Mouse (Mus musculus): ENCODE results near the gene Cdhr4. TPM values are rescaled to one million over a fixed set of nuclear protein-coding genes. Genes with fewer than 3 reads are reported as not detected.
"Not testable (repeated sequence)": the region's sequence is repeated elsewhere in the genome, so short reads cannot be mapped to it uniquely, and the experiment has no call there.

Cdhr4 gene
- polyA plus RNA-seq, 1 experiment from 2014 or later, result 9.6 TPM

- no peak within 1 kb of the TSS for H3K9ac ChIP-seq (ENCODE audit: low read depth, low read length)
- no peaks in the 10 kb centered on the region for H3K4me1 ChIP-seq (ENCODE audit: control insufficient read depth, insufficient read depth, low read length)
- no peak within 1 kb of the TSS for H3K4me3 ChIP-seq (ENCODE audit: low read length)
- ATAC-seq (ENCODE audit: low FRiP score, low TSS enrichment), result no peak
- H3K4me2 ChIP-seq (replicated peaks; ENCODE audit: low read depth, low read length), result no peak within 1 kb of the TSS
- no peaks in the 10 kb centered on the region for H3K9me3 ChIP-seq (ENCODE audit: control insufficient read depth, low read length)
- no peaks in the 10 kb centered on the region for H3K36me3 ChIP-seq (ENCODE audit: control insufficient read depth, insufficient read depth, low read length)
- H3K27me3 ChIP-seq (ENCODE audit: control insufficient read depth, insufficient read depth, low read length), result no peaks in the 10 kb centered on the region
- 91% methylated on average over 5 of the region's 5 CpGs for WGBS
- no peak within 1 kb of the TSS for H3K27ac ChIP-seq (ENCODE audit: low read depth, low read length)
Measured at GRCm38 (mm10) chr9:107996049-107996448, 3.8 kb downstream of the Cdhr4 start, which contains the start of gene Gm20662. Gene Gm20662 (plus strand): TSS chr9:107996349.

- under 1% methylated on average over 50 of the region's 51 CpGs for WGBS
- H3K4me1 ChIP-seq (ENCODE audit: control insufficient read depth, insufficient read depth, low read length), result peaks cover 15% of the 10 kb centered on the region
- no peaks in the 10 kb centered on the region for H3K9me3 ChIP-seq (ENCODE audit: control insufficient read depth, low read length)
Measured at GRCm38 (mm10) chr9:108001922-108002770, 9.8 kb downstream of the Cdhr4 start, which contains the start of gene Ip6k1. Gene Ip6k1 (plus strand): TSS chr9:108002501.

GRCm38 (mm10) chr9:108002778-108003530 is 10.7 kb downstream of the Cdhr4 start:
- WGBS, result under 1% methylated on average over 50 of the region's 50 CpGs
- Histone ChIP-seq H3K4me1 (ENCODE audit: control insufficient read depth, insufficient read depth, low read length) (peaks cover 15% of the 10 kb centered on the region), H3K4me2 (replicated peaks; ENCODE audit: low read depth, low read length) (peak overlapping the region; percentile 80), H3K4me3 (ENCODE audit: low read length) (peak overlapping the region; percentile 60), H3K9me3 (ENCODE audit: control insufficient read depth, low read length) (no peaks in the 10 kb centered on the region), H3K9ac (ENCODE audit: low read depth, low read length) (peak overlapping the region; percentile 67), H3K36me3 (ENCODE audit: control insufficient read depth, insufficient read depth, low read length) (peaks cover 3% of the 10 kb centered on the region; the same call in 1 of the 2 replicates), H3K27me3 (ENCODE audit: control insufficient read depth, insufficient read depth, low read length) (no peaks in the 10 kb centered on the region), H3K27ac (ENCODE audit: low read depth, low read length) (peak overlapping the region; percentile 72)
- peak; percentile 67 for ATAC-seq (ENCODE audit: low FRiP score, low TSS enrichment)

More at GRCm38 (mm10) chr9:108001922-108002770, 9.8 kb downstream of the Cdhr4 start, which contains the start of gene Ip6k1:
- Histone ChIP-seq H3K4me2 (replicated peaks; ENCODE audit: low read depth, low read length) (peak within 1 kb of the TSS; percentile 80), H3K27ac (ENCODE audit: low read depth, low read length) (peak within 1 kb of the TSS; percentile 72), H3K36me3 (ENCODE audit: control insufficient read depth, insufficient read depth, low read length) (peaks cover 3% of the 10 kb centered on the region; the same call in 1 of the 2 replicates), H3K9ac (ENCODE audit: low read depth, low read length) (peak within 1 kb of the TSS; percentile 68), H3K4me3 (ENCODE audit: low read length) (peak within 1 kb of the TSS; percentile 60), H3K27me3 (ENCODE audit: control insufficient read depth, insufficient read depth, low read length) (no peaks in the 10 kb centered on the region)
- ATAC-seq (ENCODE audit: low FRiP score, low TSS enrichment), result peak; percentile 99

GRCm38 (mm10) chr9:108003531-108003890 is 11.2 kb downstream of the Cdhr4 start:
- H3K36me3 ChIP-seq (ENCODE audit: control insufficient read depth, insufficient read depth, low read length), result peaks cover 3% of the 10 kb centered on the region; the same call in 1 of the 2 replicates
- peak overlapping the region; percentile 67 for H3K9ac ChIP-seq (ENCODE audit: low read depth, low read length)
- 4% methylated on average over 8 of the region's 8 CpGs for WGBS
- H3K27ac ChIP-seq (ENCODE audit: low read depth, low read length), result peak overlapping the region; percentile 72
- H3K9me3 ChIP-seq (ENCODE audit: control insufficient read depth, low read length), result no peaks in the 10 kb centered on the region
- ATAC-seq (ENCODE audit: low FRiP score, low TSS enrichment), result no peak
- peak overlapping the region; percentile 60 for H3K4me3 ChIP-seq (ENCODE audit: low read length)
- H3K27me3 ChIP-seq (ENCODE audit: control insufficient read depth, insufficient read depth, low read length), result no peaks in the 10 kb centered on the region
- H3K4me2 ChIP-seq (replicated peaks; ENCODE audit: low read depth, low read length), result peak overlapping the region; percentile 80
- H3K4me1 ChIP-seq (ENCODE audit: control insufficient read depth, insufficient read depth, low read length), result peaks cover 15% of the 10 kb centered on the region

GRCm38 (mm10) chr9:108008041-108008440 is 15.7 kb downstream of the Cdhr4 start:
- 90% methylated on average over 5 of the region's 5 CpGs for WGBS
- no peaks in the 10 kb centered on the region for H3K9me3 ChIP-seq (ENCODE audit: control insufficient read depth, low read length)
- peaks cover 15% of the 10 kb centered on the region for H3K4me1 ChIP-seq (ENCODE audit: control insufficient read depth, insufficient read depth, low read length)
- H3K4me2 ChIP-seq (replicated peaks; ENCODE audit: low read depth, low read length), result no peak overlapping the region
- H3K27me3 ChIP-seq (ENCODE audit: control insufficient read depth, insufficient read depth, low read length), result no peaks in the 10 kb centered on the region
- peaks cover 5% of the 10 kb centered on the region; the same call in 1 of the 2 replicates for H3K36me3 ChIP-seq (ENCODE audit: control insufficient read depth, insufficient read depth, low read length)
- H3K4me3 ChIP-seq (ENCODE audit: low read length), result no peak overlapping the region
- ATAC-seq (ENCODE audit: low FRiP score, low TSS enrichment), result no peak
- H3K27ac ChIP-seq (ENCODE audit: low read depth, low read length), result no peak overlapping the region
- H3K9ac ChIP-seq (ENCODE audit: low read depth, low read length), result no peak overlapping the region

- no peaks in the 10 kb centered on the region for H3K4me1 ChIP-seq (ENCODE audit: control insufficient read depth, insufficient read depth, low read length)
- ATAC-seq (ENCODE audit: low FRiP score, low TSS enrichment), result no peak
- H3K9me3 ChIP-seq (ENCODE audit: control insufficient read depth, low read length), result no peaks in the 10 kb centered on the region
- no peak overlapping the region for H3K27ac ChIP-seq (ENCODE audit: low read depth, low read length)
- H3K9ac ChIP-seq (ENCODE audit: low read depth, low read length), result no peak overlapping the region
- 0 out of 2 replicates have a peak, but pooled peaks cover 2% of the 10 kb centered on the region for H3K36me3 ChIP-seq (ENCODE audit: control insufficient read depth, insufficient read depth, low read length)
- H3K27me3 ChIP-seq (ENCODE audit: control insufficient read depth, insufficient read depth, low read length), result no peaks in the 10 kb centered on the region
- H3K4me2 ChIP-seq (replicated peaks; ENCODE audit: low read depth, low read length), result no peak overlapping the region
- H3K4me3 ChIP-seq (ENCODE audit: low read length), result no peak overlapping the region
Measured at GRCm38 (mm10) chr9:108010385-108010784, 18.1 kb downstream of the Cdhr4 start.

GRCm38 (mm10) chr9:108013577-108013976 is 21.3 kb downstream of the Cdhr4 start:
- not testable (repeated sequence) for ATAC-seq (ENCODE audit: low FRiP score, low TSS enrichment); H3K27ac ChIP-seq (ENCODE audit: low read depth, low read length); H3K4me2 ChIP-seq (replicated peaks; ENCODE audit: low read depth, low read length); H3K4me1 ChIP-seq (ENCODE audit: control insufficient read depth, insufficient read depth, low read length); H3K27me3 ChIP-seq (ENCODE audit: control insufficient read depth, insufficient read depth, low read length); H3K36me3 ChIP-seq (ENCODE audit: control insufficient read depth, insufficient read depth, low read length); H3K4me3 ChIP-seq (ENCODE audit: low read length); H3K9ac ChIP-seq (ENCODE audit: low read depth, low read length); H3K9me3 ChIP-seq (ENCODE audit: control insufficient read depth, low read length)
- WGBS, result 100% methylated on average over 2 of the region's 2 CpGs

- 89% methylated on average over 3 of the region's 3 CpGs for WGBS
- Histone ChIP-seq H3K4me2 (replicated peaks; ENCODE audit: low read depth, low read length) (no peak overlapping the region), H3K27ac (ENCODE audit: low read depth, low read length) (no peak overlapping the region), H3K36me3 (ENCODE audit: control insufficient read depth, insufficient read depth, low read length) (peaks cover 8% of the 10 kb centered on the region; the same call in 1 of the 2 replicates), H3K27me3 (ENCODE audit: control insufficient read depth, insufficient read depth, low read length) (no peaks in the 10 kb centered on the region), H3K4me3 (ENCODE audit: low read length) (no peak overlapping the region), H3K4me1 (ENCODE audit: control insufficient read depth, insufficient read depth, low read length) (peaks cover 3% of the 10 kb centered on the region; the same call in 1 of the 2 replicates), H3K9me3 (ENCODE audit: control insufficient read depth, low read length) (no peaks in the 10 kb centered on the region), H3K9ac (ENCODE audit: low read depth, low read length) (no peak overlapping the region)
- no peak for ATAC-seq (ENCODE audit: low FRiP score, low TSS enrichment)
Measured at GRCm38 (mm10) chr9:108017127-108017526, 24.8 kb downstream of the Cdhr4 start.

Measured in kidney, embryonic 14.5 days (tissue).